Mouse (Mus musculus) hindbrain, postnatal 0 days (tissue): ENCODE data around the gene Gm20388. TPM values are rescaled to one million over a fixed set of nuclear protein-coding genes. Genes with fewer than 3 reads are reported as not detected.

Experiments
- ATAC-seq: fragments of 200-750 bp; cut with Nextera tagmentation; 2 replicates; pipeline ENCODE4 v1.8.0; 2017; ENCODE audit warnings: mild to moderate bottlenecking, moderate TSS enrichment, moderate library complexity
- DNase-seq: peaks from one replicate; pipeline ENCODE4 v3.0.0-alpha.2; 2015; ENCODE audit warnings: low spot score
- H3K27ac ChIP-seq: fragments of 300-500 bp; sonication (generic); 2 replicates; pipeline ENCODE4 v1.5.1; 2014; ENCODE audit warnings: mild to moderate bottlenecking
- H3K27me3 ChIP-seq: fragments of 300-500 bp; sonication (generic); 2 replicates; pipeline ENCODE4 v1.6.1; 2014; ENCODE audit warnings: low read length, mixed read lengths; ENCODE audit not compliant: insufficient read depth
- H3K36me3 ChIP-seq: fragments of 300-500 bp; sonication (generic); 2 replicates; pipeline ENCODE4 v1.6.1; 2014; ENCODE audit warnings: low read length, mixed read lengths; ENCODE audit not compliant: insufficient read depth
- H3K4me1 ChIP-seq: fragments of 300-500 bp; sonication (generic); 2 replicates; pipeline ENCODE4 v1.6.1; 2014; ENCODE audit warnings: antibody characterized with exemption, low read length, mixed read lengths; ENCODE audit not compliant: insufficient read depth
- H3K4me2 ChIP-seq: fragments of 300-500 bp; sonication (generic); 2 replicates; pipeline ENCODE4 v1.6.1; 2014; ENCODE audit warnings: low read depth, mild to moderate bottlenecking, low read length, moderate library complexity, mixed read lengths
- H3K4me3 ChIP-seq: fragments of 300-500 bp; sonication (generic); 2 replicates; pipeline ENCODE4 v1.5.1; 2014; ENCODE audit warnings: low read length
- H3K9ac ChIP-seq: fragments of 300-500 bp; sonication (generic); replicated peaks from 2 replicates; pipeline ENCODE4 v1.6.1; 2014; ENCODE audit warnings: mild to moderate bottlenecking, low read length, moderate library complexity, mixed read lengths
- H3K9me3 ChIP-seq: fragments of 300-500 bp; sonication (generic); 2 replicates; pipeline ENCODE4 v1.6.1; 2016; ENCODE audit warnings: low read length, mixed read lengths
- CTCF ChIP-seq: IDR thresholded peaks from 2 replicates; pipeline ENCODE4 v1.5.1; 2016; ENCODE audit warnings: antibody characterized with exemption, control low read depth, low read depth
- WGBS: fragments of 180-500 bp; shearing (Covaris S2); extraction: QIAGEN DNeasy Blood & Tissue Kit; methylation state at CpG from one replicate; pipeline ENCODE4 v1.1.7; 2014; 5-methylcytosine and 5-hydroxymethylcytosine counted together
- polyA plus RNA-seq: library from polyadenylated mRNA; unstranded; fragments of >200 nt; fragmentation: Nextera tagmentation; extraction: Ambion mirVana; gene quantifications from 2 replicates; pipeline ENCODE4 v1.2.1, GENCODE M21; 2015
- total RNA-seq: library from RNA; depleted of rRNA; stranded (reverse); fragments of >200 nt; gene quantifications from 2 replicates; pipeline ENCODE4 v1.2.3, GENCODE M21; 2014

The Gm20388 gene
- total and polyA plus RNA-seq, 2 experiments from 2014 or later: 71.3 TPM; not detected in 1

DNA sequence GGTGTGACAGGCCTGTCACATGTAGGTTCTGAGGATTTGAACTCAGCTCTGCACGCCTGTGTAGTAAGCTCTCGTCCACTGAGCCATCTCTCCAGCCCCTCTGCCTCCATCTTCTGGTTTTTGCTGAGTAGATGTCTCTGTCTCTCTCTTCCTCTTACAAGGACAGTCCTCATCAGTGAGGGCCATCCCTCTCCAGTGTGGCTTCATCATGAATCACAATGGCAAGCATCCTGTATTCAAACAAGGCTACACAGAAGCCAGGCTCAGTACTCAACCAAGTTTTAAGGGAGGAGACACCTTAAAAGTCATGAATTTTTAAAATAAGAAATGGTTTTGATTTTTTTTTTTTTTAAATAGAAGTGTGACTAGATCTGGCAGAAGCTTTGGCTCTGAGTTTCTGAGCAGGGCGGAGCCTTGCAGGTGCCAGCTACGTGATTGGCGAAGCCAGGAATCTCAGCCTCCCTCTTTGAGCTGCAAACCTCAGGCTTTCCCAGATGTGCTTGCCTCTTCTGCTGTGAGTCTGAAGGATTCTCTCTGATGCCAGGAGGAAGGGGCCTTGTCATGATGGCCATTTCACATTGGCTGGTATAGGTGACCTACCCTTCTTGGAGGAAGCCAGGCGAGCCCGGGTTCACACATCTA lies 2206.2 kb downstream of the Gm20388 start:
- ATAC-seq: no peak

DNA sequence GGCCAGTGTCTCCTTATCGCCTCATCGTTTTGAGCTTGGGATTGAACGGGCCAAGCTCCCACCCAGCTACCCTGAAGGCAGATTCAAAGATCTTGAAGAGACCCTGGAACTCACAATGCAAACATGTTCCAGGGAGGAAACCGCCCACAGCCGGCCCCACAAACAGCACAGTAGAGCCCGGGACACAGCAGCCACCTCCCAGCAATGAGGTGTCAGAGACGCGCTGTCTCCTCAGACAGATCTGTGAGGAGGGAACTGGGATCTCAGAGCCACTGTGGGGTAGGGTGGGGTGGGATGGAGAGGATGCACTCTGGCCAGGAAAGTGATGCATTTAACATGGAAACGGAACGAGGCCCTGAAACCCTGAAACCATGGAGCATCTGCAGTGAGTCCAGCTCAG lies 2207.5 kb downstream of the Gm20388 start:
- no peak overlapping the region for H3K4me3 ChIP-seq
- H3K9me3 ChIP-seq: no peaks in the 10 kb centered on the region
- H3K9ac ChIP-seq: no peak overlapping the region
- H3K4me2 ChIP-seq: no peak overlapping the region
- H3K27ac ChIP-seq: no peak overlapping the region
- ATAC-seq (no peak), DNase-seq (no peak)
- H3K36me3 ChIP-seq: no peaks in the 10 kb centered on the region
- no peaks in the 10 kb centered on the region for H3K4me1 ChIP-seq
- no peaks in the 10 kb centered on the region for H3K27me3 ChIP-seq
- 78% methylated on average over 10 of the region's 10 CpGs for WGBS
- TF ChIP-seq CTCF: no peak

More for the DNA sequence above, 2206.2 kb downstream of the Gm20388 start:
- Histone ChIP-seq H3K9ac (no peak overlapping the region), H3K27ac (no peak overlapping the region), H3K27me3 (no peaks in the 10 kb centered on the region), H3K4me2 (no peak overlapping the region), H3K9me3 (no peaks in the 10 kb centered on the region), H3K36me3 (no peaks in the 10 kb centered on the region), H3K4me1 (no peaks in the 10 kb centered on the region), H3K4me3 (no peak overlapping the region)
- 92% methylated on average over 7 of the region's 7 CpGs for WGBS
- no peak for DNase-seq
- no peak for TF ChIP-seq CTCF

DNA sequence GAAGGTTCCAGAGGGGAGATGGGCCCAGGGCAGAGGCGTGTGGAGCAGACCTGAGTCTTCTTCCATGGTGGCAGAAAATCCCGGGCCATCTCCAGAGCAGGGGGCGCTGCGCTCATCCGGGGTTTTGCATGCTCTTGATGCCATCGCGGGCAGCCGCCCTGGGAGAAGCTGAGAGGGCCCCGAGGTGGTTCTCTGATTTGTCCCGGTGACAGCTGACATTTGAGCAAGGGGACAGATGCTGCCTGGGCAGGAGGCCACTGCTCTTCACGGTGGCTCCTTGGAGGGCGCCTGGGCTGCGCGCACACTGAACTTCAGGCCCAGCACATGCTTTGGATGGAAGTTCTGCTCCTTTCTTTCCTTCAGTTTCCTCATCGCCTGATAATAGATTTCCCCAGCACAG lies 2207.9 kb downstream of the Gm20388 start:
- 0 out of 2 replicates have a peak, but pooled peaks have one; percentile 30 for ATAC-seq
- H3K4me2 ChIP-seq: no peak overlapping the region
- no peak overlapping the region for H3K4me3 ChIP-seq
- no peaks in the 10 kb centered on the region for H3K36me3 ChIP-seq
- H3K27ac ChIP-seq: no peak overlapping the region
- DNase-seq: peak; percentile 51
- 54% methylated on average over 15 of the region's 15 CpGs for WGBS
- H3K4me1 ChIP-seq: no peaks in the 10 kb centered on the region
- no peaks in the 10 kb centered on the region for H3K27me3 ChIP-seq
- TF ChIP-seq CTCF: 0 out of 2 replicates have a peak, but pooled peaks have one; percentile 1
- no peaks in the 10 kb centered on the region for H3K9me3 ChIP-seq
- no peak overlapping the region for H3K9ac ChIP-seq

DNA sequence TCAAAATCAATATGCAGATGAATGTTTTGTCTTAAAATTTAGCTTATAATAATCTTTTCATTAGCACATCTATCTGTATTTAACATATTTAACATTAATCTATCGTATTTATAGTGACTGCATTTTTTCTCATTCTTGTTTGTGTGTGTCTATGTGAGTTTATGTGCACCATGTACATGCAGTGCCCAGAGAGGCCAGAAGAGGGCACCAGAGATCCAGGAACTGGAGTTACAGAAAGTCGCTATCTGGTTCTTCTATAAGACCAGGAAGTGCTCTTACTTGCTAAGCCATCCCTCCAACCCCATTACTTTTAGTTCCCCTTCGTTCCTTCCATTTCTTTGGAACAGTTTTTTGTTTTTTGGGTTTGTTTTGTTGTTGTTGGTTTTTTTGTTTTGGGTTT lies 2213.7 kb downstream of the Gm20388 start:
- peak; percentile 57 for TF ChIP-seq CTCF
- Histone ChIP-seq H3K9me3 (no peaks in the 10 kb centered on the region), H3K36me3 (no peaks in the 10 kb centered on the region), H3K27ac (no peak overlapping the region), H3K4me3 (no peak overlapping the region), H3K27me3 (no peaks in the 10 kb centered on the region), H3K4me2 (no peak overlapping the region), H3K4me1 (no peaks in the 10 kb centered on the region), H3K9ac (no peak overlapping the region)
- DNase-seq (no peak), ATAC-seq (no peak)
- 93% methylated on average over 3 of the region's 3 CpGs for WGBS

DNA sequence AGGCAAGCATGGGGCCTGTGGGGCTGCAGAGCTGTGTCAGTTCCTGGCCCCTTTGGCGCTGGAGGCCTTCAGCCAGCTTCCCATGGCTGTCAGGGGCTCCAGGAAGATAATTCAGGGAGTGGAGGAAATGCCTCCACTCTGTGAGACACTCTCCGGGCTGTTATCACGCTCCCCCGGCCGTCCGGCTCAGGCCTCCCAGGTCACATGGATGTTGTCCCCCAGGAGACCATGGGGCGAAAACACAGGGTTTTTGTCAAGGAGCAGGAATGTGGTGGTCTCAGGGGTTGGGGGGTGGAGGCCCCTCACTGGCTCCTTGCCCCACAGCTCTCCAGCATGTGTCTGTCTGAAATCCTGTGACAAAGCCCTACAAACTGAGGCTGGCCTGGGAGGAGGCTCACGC lies 2216.0 kb downstream of the Gm20388 start:
- WGBS: 62% methylated on average over 8 of the region's 8 CpGs
- ATAC-seq (no peak), DNase-seq (no peak)
- H3K9ac ChIP-seq: no peak overlapping the region
- no peak overlapping the region for H3K27ac ChIP-seq
- no peak overlapping the region for H3K4me3 ChIP-seq
- H3K9me3 ChIP-seq: no peaks in the 10 kb centered on the region
- no peaks in the 10 kb centered on the region for H3K4me1 ChIP-seq
- no peak for TF ChIP-seq CTCF
- no peak overlapping the region for H3K4me2 ChIP-seq
- H3K27me3 ChIP-seq: no peaks in the 10 kb centered on the region
- H3K36me3 ChIP-seq: no peaks in the 10 kb centered on the region

DNA sequence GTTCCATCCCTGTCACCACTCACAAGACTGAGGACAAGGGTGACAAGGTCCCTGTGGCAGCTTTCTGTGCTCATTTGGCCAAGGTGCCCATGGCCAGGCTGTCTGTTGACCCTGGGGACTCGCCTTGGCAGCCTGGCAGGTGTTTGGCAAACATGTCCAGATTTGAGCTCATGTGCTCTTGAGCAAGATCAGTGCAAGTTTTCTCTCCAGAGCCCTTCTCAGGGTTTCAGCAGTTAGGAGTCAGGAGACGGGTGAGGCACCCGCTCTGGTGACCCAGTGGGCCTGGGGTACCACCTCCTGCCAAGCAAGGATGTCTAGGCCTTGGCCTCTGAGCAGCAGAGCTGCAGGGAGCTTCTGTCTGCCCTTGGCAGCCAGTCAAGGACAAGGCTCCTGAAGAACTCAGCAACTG lies 2223.5 kb downstream of the Gm20388 start:
- Histone ChIP-seq H3K9ac (no peak overlapping the region), H3K36me3 (no peaks in the 10 kb centered on the region), H3K27me3 (no peaks in the 10 kb centered on the region), H3K27ac (no peak overlapping the region), H3K4me2 (no peak overlapping the region), H3K9me3 (no peaks in the 10 kb centered on the region), H3K4me3 (no peak overlapping the region), H3K4me1 (peaks cover 8% of the 10 kb centered on the region)
- WGBS: 68% methylated on average over 3 of the region's 3 CpGs
- no peak for TF ChIP-seq CTCF
- peak; percentile 45 for DNase-seq
- no peak for ATAC-seq

DNA sequence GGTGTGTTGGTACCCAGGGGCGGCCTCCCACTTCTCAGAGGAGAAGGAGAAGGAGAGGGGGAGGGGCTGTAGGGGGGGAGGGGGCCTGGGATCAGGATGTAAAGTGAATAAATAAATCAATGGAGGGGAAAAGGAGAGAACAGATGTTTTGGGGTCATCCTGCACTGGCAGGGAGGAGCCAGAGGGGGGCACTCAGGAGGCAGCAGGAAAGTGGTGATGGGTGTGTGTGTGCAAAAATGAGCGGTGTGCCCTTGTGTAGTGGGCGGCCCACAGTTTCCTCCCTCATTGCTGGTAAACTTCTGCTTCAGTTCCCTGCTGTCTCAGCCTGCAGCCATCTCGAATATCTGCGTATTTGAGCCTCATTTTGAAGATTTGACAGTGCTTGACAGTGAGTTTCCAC lies 2224.9 kb downstream of the Gm20388 start:
- H3K27me3 ChIP-seq: no peaks in the 10 kb centered on the region
- no peaks in the 10 kb centered on the region for H3K9me3 ChIP-seq
- no peak for DNase-seq
- no peak overlapping the region for H3K4me2 ChIP-seq
- no peak overlapping the region for H3K27ac ChIP-seq
- peak; percentile 42 for TF ChIP-seq CTCF
- H3K4me1 ChIP-seq: peaks cover 8% of the 10 kb centered on the region
- H3K9ac ChIP-seq: no peak overlapping the region
- WGBS: 77% methylated on average over 5 of the region's 5 CpGs
- no peak for ATAC-seq
- H3K4me3 ChIP-seq: no peak overlapping the region
- no peaks in the 10 kb centered on the region for H3K36me3 ChIP-seq
